Mouse (Mus musculus): ENCODE results near the gene Mrpl34. TPM values are rescaled to one million over a fixed set of nuclear protein-coding genes. Genes with fewer than 3 reads are reported as not detected.
A peak's percentile ranks its signal among the peaks of the same experiment; 100 is the strongest.
"Not testable (repeated sequence)": the region's sequence is repeated elsewhere in the genome, so short reads cannot be mapped to it uniquely, and the experiment has no call there.

Mrpl34 gene
- 10 to 100 TPM; 47.3 to 68.9 TPM for total RNA-seq (2021)

GRCm38 (mm10) chr8:71464513-71465500, at the start of gene Mrpl34:
TSS of gene Mrpl34 (plus strand) at chr8:71464959.
- intact Hi-C loops (cut with DNase I) = loop anchor here (5.0 kb wide), 2 partner anchors 77 to 558 kb away; partner anchors contain the start of genes Map1s and Mvb12a
- peak; percentile 98 for DNase-seq (ENCODE audit: low spot score in 2 of 2)

- intact Hi-C loops (cut with DNase I) = no loop called here
- no peak for DNase-seq (ENCODE audit: low spot score in 2 of 2)
Measured at GRCm38 (mm10) chr8:71422121-71422520, 42.6 kb upstream of the Mrpl34 start.

GRCm38 (mm10) chr8:71432935-71433334, 31.8 kb upstream of the Mrpl34 start:
- intact Hi-C loops (cut with DNase I); DNase-seq (ENCODE audit: low spot score in 2 of 2): not testable (repeated sequence)

- DNase-seq (ENCODE audit: low spot score in 2 of 2) = no peak
- intact Hi-C loops (cut with DNase I) = no loop called here
Measured at GRCm38 (mm10) chr8:71437041-71437440, 27.7 kb upstream of the Mrpl34 start.

GRCm38 (mm10) chr8:71441404-71441803, 23.4 kb upstream of the Mrpl34 start:
- DNase-seq (ENCODE audit: low spot score in 2 of 2) = no peak
- intact Hi-C loops (cut with DNase I) = loop anchor here (2.0 kb wide), 1 partner anchor 79 kb away; no protein-coding TSS in a partner anchor

GRCm38 (mm10) chr8:71445096-71445495, 19.7 kb upstream of the Mrpl34 start:
- no peak for DNase-seq (ENCODE audit: low spot score in 2 of 2)
- intact Hi-C loops (cut with DNase I) = no loop called here

- peak in 1 of 2 experiments; percentile 0 for DNase-seq (ENCODE audit: low spot score in 2 of 2)
- intact Hi-C loops (cut with DNase I) = no loop called here
Measured at GRCm38 (mm10) chr8:71451337-71451736, 13.4 kb upstream of the Mrpl34 start.

GRCm38 (mm10) chr8:71451777-71452176, 13.0 kb upstream of the Mrpl34 start:
- no peak for DNase-seq (ENCODE audit: low spot score in 2 of 2)
- intact Hi-C loops (cut with DNase I) = no loop called here

GRCm38 (mm10) chr8:71452669-71453068, 12.1 kb upstream of the Mrpl34 start:
- intact Hi-C loops (cut with DNase I) = no loop called here
- DNase-seq (ENCODE audit: low spot score in 2 of 2) = peak in 1 of 2 experiments; percentile 1

GRCm38 (mm10) chr8:71454668-71455067, 10.1 kb upstream of the Mrpl34 start:
- DNase-seq (ENCODE audit: low spot score in 2 of 2) = peak in 1 of 2 experiments; percentile 1
- intact Hi-C loops (cut with DNase I) = no loop called here

GRCm38 (mm10) chr8:71456906-71457305, 7.9 kb upstream of the Mrpl34 start:
- intact Hi-C loops (cut with DNase I) = no loop called here
- peak in 1 of 2 experiments; percentile 2 for DNase-seq (ENCODE audit: low spot score in 2 of 2)

- peak in 1 of 2 experiments; percentile 4 for DNase-seq (ENCODE audit: low spot score in 2 of 2)
- intact Hi-C loops (cut with DNase I) = no loop called here
Measured at GRCm38 (mm10) chr8:71457659-71458270, 7.0 kb upstream of the Mrpl34 start.

GRCm38 (mm10) chr8:71460716-71461115, 4.0 kb upstream of the Mrpl34 start:
- intact Hi-C loops (cut with DNase I) = loop anchor here (5.0 kb wide), 2 partner anchors 82 to 553 kb away; partner anchors contain the start of genes Map1s and Mvb12a
- DNase-seq (ENCODE audit: low spot score in 2 of 2) = no peak

GRCm38 (mm10) chr8:71461152-71461840, 3.5 kb upstream of the Mrpl34 start:
- intact Hi-C loops (cut with DNase I) = loop anchor here (5.0 kb wide), 2 partner anchors 81 to 554 kb away; partner anchors contain the start of genes Map1s and Mvb12a
- no peak for DNase-seq (ENCODE audit: low spot score in 2 of 2)

GRCm38 (mm10) chr8:71462191-71462590, 2.6 kb upstream of the Mrpl34 start:
- no peak for DNase-seq (ENCODE audit: low spot score in 2 of 2)
- intact Hi-C loops (cut with DNase I) = loop anchor here (5.0 kb wide), 2 partner anchors 80 to 555 kb away; partner anchors contain the start of genes Map1s and Mvb12a

- DNase-seq (ENCODE audit: low spot score in 2 of 2) = peak; percentile 68 to 73
- intact Hi-C loops (cut with DNase I) = loop anchor here (5.0 kb wide), 2 partner anchors 80 to 555 kb away; partner anchors contain the start of genes Map1s and Mvb12a
Measured at GRCm38 (mm10) chr8:71462786-71463185, 2.0 kb upstream of the Mrpl34 start.

- intact Hi-C loops (cut with DNase I) = loop anchor here (5.0 kb wide), 2 partner anchors 79 to 556 kb away; partner anchors contain the start of genes Map1s and Mvb12a
- DNase-seq (ENCODE audit: low spot score in 2 of 2) = peak; percentile 98 to 99
Measured at GRCm38 (mm10) chr8:71463188-71464033, 1.3 kb upstream of the Mrpl34 start, which contains the start of gene Abhd8. TSS of gene Abhd8 (minus strand) at chr8:71463655.

- DNase-seq (ENCODE audit: low spot score in 2 of 2) = no peak
- intact Hi-C loops (cut with DNase I) = no loop called here
Measured at GRCm38 (mm10) chr8:71465733-71466132, 974 bp downstream of the Mrpl34 start.
